In genomic region chr1:191599210-191599609, GRCm38 (mm10) we compare ENCODE assay signal across 12 mouse cellular contexts. TPM values are rescaled to one million over a fixed set of nuclear protein-coding genes. Genes with fewer than 3 reads are reported as not detected.
DNase-seq lines count a peak whose midpoint lies in the region; ATAC-seq lines count a peak whose summit lies in the region.
"Had no signal": no experiment of that assay in that cellular context is flagged by ENCODE, and none has a peak within 500 bp of the region (broad histone marks: within the 10 kb centered on the region; RNA-seq: fewer than 3 reads in every experiment).

No protein-coding gene starts in this region.

- peak; percentile 46 to 54 for DNase-seq in spleen, postnatal 36 days (ENCODE audit: low spot score in 2 of 2)
- no peak for DNase-seq in spleen, adult 12 weeks (ENCODE audit: low spot score)
- no peak for DNase-seq in adrenal gland, postnatal 25 days
- DNase-seq in kidney, postnatal 14 days: no peak
- DNase-seq: cerebellum, postnatal 14 days; heart, postnatal 36 days; lung, embryonic 14.5 days; spleen, adult 18-20 months had no signal

- peak; percentile 97 for ATAC-seq in activated CD4-positive, CD25-positive, alpha-beta regulatory T cell, adult 4 months
- peak; percentile 87 for ATAC-seq in monocyte, adult 5-6 weeks (replicated peaks; ENCODE audit: insufficient number of reproducible peaks, low FRiP score, low TSS enrichment, poor library complexity, severe bottlenecking)
- ATAC-seq in megakaryocyte progenitor cell, adult 5-6 weeks (replicated peaks; ENCODE audit: poor library complexity): no peak; the same call in 1 of the 2 replicates
- ATAC-seq: forebrain, embryonic 15.5 days had no signal

RNA-seq across cellular contexts. Expression of gene Ints7, which starts 23.8 kb away (rescaled TPM):
- polyA plus RNA-seq in activated CD4-positive, CD25-positive, alpha-beta regulatory T cell, adult 4 months (2017; shearing (Covaris generic)): 10 to 100 TPM; 36.7 to 41.6 TPM
- total RNA-seq in monocyte, adult 5-6 weeks (2017): 26.0 to 26.5 TPM (median 26.2 TPM) in 3 replicates
- 28.3 and 43.2 TPM in 2 replicates for total RNA-seq in adrenal gland, postnatal 25 days (2021)
- total RNA-seq in megakaryocyte progenitor cell, adult 5-6 weeks (2015): 37.0 and 39.8 TPM in 2 replicates
- 63.1 and 69.2 TPM in 2 replicates for total RNA-seq in megakaryocyte progenitor cell, adult 5-6 weeks (2017)

RNA-seq across cellular contexts. Expression of gene Dtl, which starts 23.9 kb away (rescaled TPM):
- 10 to 100 TPM; 11.2 to 16.9 TPM for polyA plus RNA-seq in activated CD4-positive, CD25-positive, alpha-beta regulatory T cell, adult 4 months (2017; shearing (Covaris generic))
- total RNA-seq in monocyte, adult 5-6 weeks (2017): 2.1 to 5.4 TPM (median 4.3 TPM) in 3 replicates
- 4.6 and 5.3 TPM in 2 replicates for total RNA-seq in adrenal gland, postnatal 25 days (2021)
- total RNA-seq in megakaryocyte progenitor cell, adult 5-6 weeks (2015): 90.8 and 98.8 TPM in 2 replicates
- total RNA-seq in megakaryocyte progenitor cell, adult 5-6 weeks (2017): 54.4 and 77.3 TPM in 2 replicates

Comparison
In these comparisons a context has a peak if more than half of its experiments do, and no peak if none do; other contexts are left out.
1. DNase-seq: peak in spleen, postnatal 36 days (2 of 2); none in spleen, adult 12 weeks (single experiment), adrenal gland, postnatal 25 days (single experiment) and kidney, postnatal 14 days (single experiment).